Mouse (Mus musculus) small intestine, adult 2 months (tissue): ENCODE measurements around the gene Tmem102.

ENCODE experiments used
- CTCF ChIP-seq: fragments of 200-500 bp; IDR thresholded peaks from 2 replicates; pipeline ENCODE4 v1.5.1; 2012; ENCODE audit warnings: low read depth, mild to moderate bottlenecking, control low read depth, inconsistent platforms, low read length, moderate library complexity, mixed read lengths; ENCODE audit not compliant: insufficient replicate concordance, insufficient read length; ENCODE audit errors: extremely low read depth
- POLR2A ChIP-seq: fragments of 200-500 bp; IDR thresholded peaks from 2 replicates; pipeline ENCODE4 v1.6.1; 2012; ENCODE audit warnings: low read depth, mild to moderate bottlenecking, control low read depth, inconsistent platforms, low read length, moderate library complexity

GRCm38 (mm10) chr11:69853994-69854393 lies 48.6 kb upstream of the Tmem102 start:
- TF ChIP-seq CTCF (no peak), POLR2A (no peak)
